Mouse (Mus musculus) neural tube, embryonic 15.5 days (tissue): Measurements from ENCODE around the gene Cdc42bpb. TPM values are rescaled to one million over a fixed set of nuclear protein-coding genes. Genes with fewer than 3 reads are reported as not detected.

Experiments
- ATAC-seq: fragments of 200-750 bp; cut with Nextera tagmentation; 2 replicates; pipeline ENCODE4 v1.8.0; 2017; ENCODE audit warnings: mild to moderate bottlenecking, moderate TSS enrichment, moderate library complexity; ENCODE audit not compliant: low FRiP score
- H3K27ac ChIP-seq: fragments of 300-500 bp; sonication (generic); replicated peaks from 2 replicates; pipeline ENCODE4 v1.5.1; 2015; ENCODE audit warnings: mild to moderate bottlenecking, inconsistent platforms
- H3K27me3 ChIP-seq: fragments of 300-500 bp; sonication (generic); replicated peaks from 2 replicates; pipeline ENCODE4 v1.6.1; 2015; ENCODE audit warnings: inconsistent platforms
- H3K36me3 ChIP-seq: fragments of 300-500 bp; sonication (generic); 2 replicates; pipeline ENCODE4 v1.6.1; 2015; ENCODE audit warnings: inconsistent platforms
- H3K4me1 ChIP-seq: fragments of 300-500 bp; sonication (generic); 2 replicates; pipeline ENCODE4 v1.6.1; 2015; ENCODE audit warnings: inconsistent platforms
- H3K4me2 ChIP-seq: fragments of 300-500 bp; sonication (generic); 2 replicates; pipeline ENCODE4 v1.6.1; 2015; ENCODE audit warnings: inconsistent platforms, mild to moderate bottlenecking, moderate library complexity
- H3K4me3 ChIP-seq: fragments of 300-500 bp; sonication (generic); replicated peaks from 2 replicates; pipeline ENCODE4 v1.5.1; 2015; ENCODE audit warnings: mild to moderate bottlenecking, inconsistent platforms
- H3K9ac ChIP-seq: fragments of 300-500 bp; sonication (generic); replicated peaks from 2 replicates; pipeline ENCODE4 v1.6.1; 2015; ENCODE audit warnings: mild to moderate bottlenecking, inconsistent platforms
- H3K9me3 ChIP-seq: fragments of 300-500 bp; sonication (generic); replicated peaks from 2 replicates; pipeline ENCODE4 v1.6.1; 2016; ENCODE audit warnings: inconsistent platforms
- WGBS: fragments of 180-500 bp; shearing (Covaris S2); methylation state at CpG from one replicate; pipeline ENCODE4 v1.1.7; 2015; ENCODE audit warnings: mixed read lengths; 5-methylcytosine and 5-hydroxymethylcytosine counted together
- polyA plus RNA-seq: library from polyadenylated mRNA; unstranded; fragments of >200 nt; fragmentation: Nextera tagmentation; extraction: Ambion mirVana; gene quantifications from 2 replicates; pipeline ENCODE4 v1.2.1, GENCODE M21; 2015

Cdc42bpb gene
- polyA plus RNA-seq, 1 experiment from 2014 or later, result 30.2 TPM

DNA sequence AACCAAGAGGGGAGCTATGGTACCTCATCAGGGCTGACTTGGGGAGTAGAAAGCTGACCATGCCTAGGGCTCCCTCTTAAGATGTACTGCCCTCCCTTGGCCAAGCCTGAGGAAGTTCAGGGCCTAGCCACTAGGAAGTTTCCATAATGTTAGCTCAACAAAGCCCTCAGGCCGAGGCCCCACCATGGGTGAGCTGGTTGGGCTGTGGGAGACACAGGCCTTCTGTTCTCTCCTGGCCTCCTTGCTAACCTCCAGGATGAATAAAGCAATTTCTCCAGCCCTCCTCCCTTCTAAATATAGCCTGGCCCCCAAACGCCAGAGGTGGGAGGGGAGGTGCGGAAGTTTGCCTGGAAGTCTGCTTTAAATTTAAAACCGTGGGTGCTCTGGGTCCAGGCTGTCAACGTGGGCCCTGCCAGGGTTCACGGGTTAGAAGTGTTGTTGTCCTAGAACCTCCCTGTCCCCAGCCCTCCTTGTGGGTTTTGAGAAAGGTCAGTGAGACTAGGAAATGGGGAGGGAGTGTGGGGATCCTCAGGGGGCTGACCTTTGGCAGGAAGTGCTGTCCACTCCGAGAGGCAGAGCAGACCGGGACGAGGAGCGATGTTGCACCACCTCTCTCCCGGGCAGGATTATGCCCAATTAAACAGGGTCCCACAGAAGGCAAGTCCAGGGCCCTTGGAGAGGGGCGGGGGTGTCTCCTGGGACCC lies 35.2 kb upstream of the Cdc42bpb start:
- peaks cover 13% of the 10 kb centered on the region for H3K27me3 ChIP-seq
- no peak overlapping the region for H3K27ac ChIP-seq
- 22% methylated on average over 12 of the region's 12 CpGs for whole genome bisulfite sequencing
- H3K36me3 ChIP-seq, result no peaks in the 10 kb centered on the region
- peak overlapping the region; percentile 40; the same call in 1 of the 2 replicates for H3K9ac ChIP-seq
- peak overlapping the region; percentile 59 for H3K4me2 ChIP-seq
- ATAC-seq, result no peak
- H3K4me3 ChIP-seq, result peak overlapping the region; percentile 29
- no peaks in the 10 kb centered on the region for H3K9me3 ChIP-seq
- H3K4me1 ChIP-seq, result peaks cover 32% of the 10 kb centered on the region

DNA sequence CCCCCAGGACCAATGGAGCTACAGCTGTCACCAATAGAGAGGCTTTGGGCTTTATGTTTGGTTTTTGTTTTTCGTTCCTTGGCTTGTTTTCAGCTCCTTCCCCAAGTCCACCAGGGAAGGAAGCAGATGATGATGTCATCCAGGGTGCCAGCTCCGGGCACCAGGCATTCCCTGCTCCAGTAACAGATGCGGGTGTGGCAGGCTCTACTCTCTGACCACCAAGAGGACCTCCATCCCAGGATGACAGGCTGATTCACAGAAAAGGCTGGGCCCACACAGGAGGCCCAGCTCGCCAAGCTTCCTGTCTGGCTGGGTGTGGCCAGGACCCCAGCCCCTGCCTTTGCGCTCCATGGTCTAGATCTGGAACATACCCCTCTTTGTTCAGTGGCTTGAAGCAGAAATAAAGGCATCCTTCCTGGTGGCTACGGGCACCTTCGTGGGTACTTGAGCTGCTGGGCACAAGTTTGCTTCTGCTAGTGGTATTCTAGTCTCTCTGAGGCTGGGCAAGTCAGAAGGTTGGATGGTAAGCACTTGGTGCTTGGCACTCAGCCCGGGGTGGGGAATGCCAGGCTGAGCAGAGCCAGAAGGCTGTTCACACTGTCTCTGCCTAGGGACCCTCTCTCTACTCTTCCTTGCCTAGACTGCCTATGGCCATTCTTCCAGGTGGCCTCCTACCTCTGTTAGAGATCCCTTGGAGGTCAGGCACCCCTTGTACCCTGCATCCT lies 34.3 kb upstream of the Cdc42bpb start:
- Histone ChIP-seq H3K36me3 (no peaks in the 10 kb centered on the region), H3K27ac (no peak overlapping the region), H3K4me3 (no peak overlapping the region), H3K27me3 (peaks cover 18% of the 10 kb centered on the region), H3K9ac (no peak overlapping the region), H3K9me3 (no peaks in the 10 kb centered on the region), H3K4me2 (no peak overlapping the region), H3K4me1 (peaks cover 25% of the 10 kb centered on the region)
- ATAC-seq, result no peak
- 83% methylated on average over 8 of the region's 8 CpGs for WGBS

DNA sequence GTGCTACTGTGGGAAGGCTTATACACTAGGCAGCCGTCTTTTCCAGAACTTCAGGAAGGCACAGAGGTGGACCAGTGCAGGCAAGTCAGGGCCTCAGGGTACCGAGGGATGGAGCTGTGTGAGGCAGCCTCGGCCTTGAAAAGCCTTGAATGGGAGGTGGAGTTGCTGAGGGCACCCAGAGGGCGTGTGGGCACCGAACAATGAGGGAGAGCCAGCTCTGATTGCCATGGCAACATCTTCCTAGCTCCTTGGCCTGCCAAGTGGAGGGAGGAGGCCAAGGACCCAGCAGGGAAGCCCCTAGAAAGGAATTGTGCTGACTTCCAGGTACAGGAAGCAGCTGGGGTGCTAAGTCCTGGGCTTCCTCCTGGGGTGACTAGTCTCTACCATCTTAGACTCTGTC lies 32.1 kb upstream of the Cdc42bpb start:
- Histone ChIP-seq H3K4me1 (peaks cover 26% of the 10 kb centered on the region), H3K27me3 (peaks cover 31% of the 10 kb centered on the region), H3K4me3 (no peak overlapping the region), H3K4me2 (no peak overlapping the region), H3K9me3 (no peaks in the 10 kb centered on the region), H3K27ac (no peak overlapping the region), H3K9ac (no peak overlapping the region), H3K36me3 (no peaks in the 10 kb centered on the region)
- 11% methylated on average over 5 of the region's 5 CpGs for WGBS
- ATAC-seq, result peak; percentile 53; the same call in 1 of the 2 replicates

DNA sequence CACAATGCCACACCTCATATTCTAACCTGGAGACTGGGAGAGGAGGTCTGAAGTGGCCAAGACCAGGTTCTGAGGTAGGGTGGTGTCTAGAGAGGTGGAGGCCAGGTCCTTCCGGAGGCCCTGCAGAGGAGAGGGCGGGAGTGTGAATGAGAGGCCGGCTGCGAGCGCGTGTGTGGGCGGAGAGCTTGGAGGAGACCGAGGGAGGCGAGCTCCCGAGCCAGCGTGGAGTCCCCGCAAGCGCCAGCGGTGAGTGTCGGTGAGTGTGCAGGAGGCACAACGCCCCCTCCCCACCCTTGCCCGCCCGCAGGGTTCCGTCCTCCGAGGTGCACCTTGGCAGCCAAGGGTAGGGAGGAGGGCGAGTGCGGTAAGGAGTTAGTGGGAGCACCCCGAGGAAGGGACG lies 29.1 kb upstream of the Cdc42bpb start, which contains the start of gene Lbhd2:
TSS of gene Lbhd2 (plus strand) at position 188 of the 400 bp plus-strand sequence.
- H3K9me3 ChIP-seq, result no peaks in the 10 kb centered on the region
- H3K4me3 ChIP-seq, result peak within 1 kb of the TSS; percentile 24
- 3% methylated on average over 23 of the region's 24 CpGs for WGBS
- no peak within 1 kb of the TSS for H3K27ac ChIP-seq
- peak within 1 kb of the TSS; percentile 12; the same call in 1 of the 2 replicates for H3K9ac ChIP-seq
- ATAC-seq, result no peak
- no peaks in the 10 kb centered on the region for H3K36me3 ChIP-seq
- peak within 1 kb of the TSS; percentile 47 for H3K4me2 ChIP-seq
- H3K27me3 ChIP-seq, result peaks cover 37% of the 10 kb centered on the region
- H3K4me1 ChIP-seq, result peaks cover 23% of the 10 kb centered on the region

DNA sequence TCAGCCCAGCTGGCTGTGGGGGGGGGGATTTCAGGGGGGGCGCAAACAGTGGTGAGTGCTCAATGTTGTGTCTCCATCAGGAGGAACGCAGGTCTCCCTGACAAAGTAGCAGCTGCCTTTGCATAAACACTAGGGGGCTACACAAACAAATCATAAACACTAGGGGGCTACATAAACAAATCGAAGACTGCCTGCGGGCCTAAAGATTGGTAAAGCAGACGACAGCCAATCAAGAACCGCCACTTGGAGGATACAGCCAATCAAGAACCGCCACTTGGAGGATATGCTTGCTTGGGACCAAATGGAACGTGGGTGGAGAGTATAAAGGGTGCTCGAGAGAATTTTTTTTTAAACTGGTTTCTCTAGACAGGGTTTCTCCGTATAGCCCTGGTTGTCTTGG lies 27.4 kb upstream of the Cdc42bpb start:
- Histone ChIP-seq H3K27ac (no peak overlapping the region), H3K4me1 (peaks cover 22% of the 10 kb centered on the region), H3K27me3 (peaks cover 37% of the 10 kb centered on the region), H3K9me3 (no peaks in the 10 kb centered on the region), H3K4me2 (no peak overlapping the region), H3K9ac (no peak overlapping the region), H3K4me3 (no peak overlapping the region), H3K36me3 (no peaks in the 10 kb centered on the region)
- ATAC-seq, result no peak
- 54% methylated on average over 10 of the region's 10 CpGs for WGBS

DNA sequence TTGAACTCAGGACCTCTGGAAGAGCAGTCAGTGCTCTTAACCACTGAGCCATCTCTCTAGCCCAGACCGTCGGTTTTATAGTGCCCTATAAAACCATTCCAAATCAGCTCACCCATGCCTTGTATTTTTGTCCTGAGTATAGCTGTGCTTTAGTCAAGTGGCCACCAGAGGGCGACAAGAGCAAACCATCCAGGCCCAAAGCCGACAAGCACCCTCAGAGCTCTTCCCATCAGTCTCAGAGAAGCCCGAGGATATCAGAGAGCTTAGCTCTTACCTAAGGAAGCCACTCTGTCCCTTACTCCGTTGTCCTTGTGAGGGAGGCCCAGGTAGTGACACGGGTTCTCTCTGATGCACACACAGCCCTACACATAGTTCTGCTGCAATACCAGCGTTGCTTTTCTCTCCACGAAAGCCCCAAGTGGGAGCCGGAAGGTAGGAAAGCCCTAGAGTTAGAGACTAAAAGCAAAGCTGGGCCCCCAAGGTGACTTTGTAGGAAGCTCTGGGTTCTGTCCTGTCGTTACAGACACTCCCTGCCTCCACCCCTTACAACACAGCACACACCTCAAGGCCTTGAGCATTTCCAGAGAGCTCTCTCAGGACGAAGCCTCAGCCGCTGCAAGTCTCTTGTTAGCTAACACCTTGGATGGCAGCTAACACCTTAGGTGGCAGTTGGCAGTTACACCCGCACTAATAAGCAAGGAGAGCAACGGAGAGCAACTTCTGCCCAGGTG lies 24.1 kb upstream of the Cdc42bpb start:
- Histone ChIP-seq H3K36me3 (no peaks in the 10 kb centered on the region), H3K9ac (no peak overlapping the region), H3K4me2 (0 out of 2 replicates have a peak overlapping the region, but pooled peaks have one; percentile 7), H3K4me3 (no peak overlapping the region), H3K4me1 (peaks cover 9% of the 10 kb centered on the region), H3K27ac (no peak overlapping the region), H3K27me3 (peaks cover 22% of the 10 kb centered on the region), H3K9me3 (no peaks in the 10 kb centered on the region)
- WGBS, result 23% methylated on average over 15 of the region's 15 CpGs
- no peak for ATAC-seq

DNA sequence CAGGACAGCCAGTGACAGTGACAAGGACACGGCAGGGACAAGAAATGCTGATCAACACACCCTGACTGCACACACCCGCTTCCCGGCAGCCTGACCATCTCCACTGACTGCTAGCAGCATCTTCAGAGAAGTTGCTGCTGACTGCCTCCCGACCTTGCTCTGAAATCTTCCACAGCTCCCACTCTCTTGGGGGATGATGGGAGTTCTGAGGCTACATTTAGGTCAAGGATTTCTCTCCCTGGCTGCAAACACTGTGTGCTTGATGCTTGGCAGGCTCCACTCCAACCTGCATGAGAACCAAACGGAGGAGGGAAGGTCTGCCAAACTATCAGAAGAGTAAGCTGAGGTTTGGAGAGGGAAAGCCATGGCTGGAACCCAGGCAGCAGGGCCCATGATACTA lies 19.5 kb upstream of the Cdc42bpb start:
- Histone ChIP-seq H3K4me3 (no peak overlapping the region), H3K27me3 (peaks cover 8% of the 10 kb centered on the region; the same call in 1 of the 2 replicates), H3K9me3 (no peaks in the 10 kb centered on the region), H3K4me2 (no peak overlapping the region), H3K4me1 (peaks cover 5% of the 10 kb centered on the region), H3K27ac (no peak overlapping the region), H3K9ac (no peak overlapping the region), H3K36me3 (no peaks in the 10 kb centered on the region)
- no peak for ATAC-seq
- WGBS, result 74% methylated on average over 5 of the region's 5 CpGs

DNA sequence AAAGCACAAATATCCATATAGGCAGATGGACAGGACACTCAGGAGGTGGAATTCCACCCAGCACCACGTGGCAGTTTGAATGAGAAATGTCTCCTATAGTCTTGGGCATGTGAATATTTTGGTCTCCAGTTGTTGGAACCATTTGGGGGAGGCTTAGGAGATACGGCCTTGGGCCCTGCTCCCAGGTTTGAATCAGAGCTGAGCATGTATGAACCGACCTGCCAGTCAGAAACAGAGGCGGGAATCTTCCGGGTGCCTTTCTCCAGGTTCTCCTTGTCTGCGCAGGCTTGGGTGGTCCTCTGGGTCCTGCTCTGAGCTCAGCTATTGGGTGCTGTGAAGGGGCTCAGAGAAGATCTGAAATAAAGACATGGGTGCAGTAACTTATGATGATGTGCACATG lies 16.5 kb upstream of the Cdc42bpb start:
- Histone ChIP-seq H3K27ac (no peak overlapping the region), H3K4me3 (no peak overlapping the region), H3K4me1 (no peaks in the 10 kb centered on the region), H3K4me2 (no peak overlapping the region), H3K36me3 (no peaks in the 10 kb centered on the region), H3K27me3 (peaks cover 5% of the 10 kb centered on the region; the same call in 1 of the 2 replicates), H3K9me3 (no peaks in the 10 kb centered on the region), H3K9ac (no peak overlapping the region)
- WGBS, result 88% methylated on average over 6 of the region's 6 CpGs
- no peak for ATAC-seq

DNA sequence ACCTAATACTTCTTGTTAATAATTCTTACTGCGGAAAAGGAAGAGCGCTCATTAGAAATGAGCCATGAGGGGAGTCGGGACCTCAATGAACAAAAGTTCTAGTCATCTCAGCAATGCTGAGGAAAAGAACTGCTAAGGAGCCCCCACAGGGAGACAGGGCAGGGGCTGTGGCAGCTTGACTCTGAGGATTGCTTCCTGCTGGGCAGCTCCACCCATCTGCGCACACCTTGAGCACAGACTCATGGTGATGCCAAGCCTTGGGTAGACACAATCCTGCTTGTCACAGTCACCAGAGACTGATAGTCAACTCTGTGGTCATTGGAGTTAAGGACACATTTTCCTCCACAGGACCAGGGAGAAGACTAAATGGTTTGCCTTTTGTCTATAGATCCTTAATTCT lies 9.6 kb upstream of the Cdc42bpb start:
- WGBS, result 92% methylated on average over 4 of the region's 4 CpGs
- Histone ChIP-seq H3K4me1 (no peaks in the 10 kb centered on the region), H3K9ac (no peak overlapping the region), H3K27me3 (no peaks in the 10 kb centered on the region), H3K36me3 (no peaks in the 10 kb centered on the region), H3K27ac (no peak overlapping the region), H3K9me3 (no peaks in the 10 kb centered on the region), H3K4me2 (no peak overlapping the region), H3K4me3 (no peak overlapping the region)
- ATAC-seq, result no peak

DNA sequence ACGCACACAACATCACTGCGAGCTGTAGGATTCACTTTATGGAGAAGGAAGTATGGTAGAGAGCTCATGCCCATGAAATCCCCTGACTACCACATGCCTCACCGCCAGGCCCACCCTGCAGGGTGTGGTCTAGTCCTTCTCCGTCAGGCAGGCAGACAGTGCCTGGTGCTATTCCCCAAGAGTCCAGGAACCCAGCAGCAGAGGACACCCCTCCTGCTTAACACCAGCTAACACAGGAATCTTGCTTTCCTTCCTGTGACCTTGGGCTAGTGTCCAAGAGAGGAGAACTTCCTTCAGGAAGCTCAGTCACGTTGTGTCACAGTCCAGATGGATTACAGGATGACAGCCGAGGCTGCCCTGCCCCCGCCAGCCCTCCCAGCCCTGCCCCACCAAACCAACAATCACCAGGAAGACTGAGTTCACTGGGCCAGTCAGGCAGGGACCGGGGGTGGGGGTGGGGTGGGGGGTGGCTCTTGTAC lies 9.2 kb upstream of the Cdc42bpb start:
- Histone ChIP-seq H3K4me3 (no peak overlapping the region), H3K4me2 (no peak overlapping the region), H3K9me3 (no peaks in the 10 kb centered on the region), H3K36me3 (no peaks in the 10 kb centered on the region), H3K4me1 (no peaks in the 10 kb centered on the region), H3K27ac (0 out of 2 replicates have a peak overlapping the region, but pooled peaks have one; percentile 13), H3K9ac (no peak overlapping the region), H3K27me3 (no peaks in the 10 kb centered on the region)
- no peak for ATAC-seq
- WGBS, result 67% methylated on average over 8 of the region's 8 CpGs

DNA sequence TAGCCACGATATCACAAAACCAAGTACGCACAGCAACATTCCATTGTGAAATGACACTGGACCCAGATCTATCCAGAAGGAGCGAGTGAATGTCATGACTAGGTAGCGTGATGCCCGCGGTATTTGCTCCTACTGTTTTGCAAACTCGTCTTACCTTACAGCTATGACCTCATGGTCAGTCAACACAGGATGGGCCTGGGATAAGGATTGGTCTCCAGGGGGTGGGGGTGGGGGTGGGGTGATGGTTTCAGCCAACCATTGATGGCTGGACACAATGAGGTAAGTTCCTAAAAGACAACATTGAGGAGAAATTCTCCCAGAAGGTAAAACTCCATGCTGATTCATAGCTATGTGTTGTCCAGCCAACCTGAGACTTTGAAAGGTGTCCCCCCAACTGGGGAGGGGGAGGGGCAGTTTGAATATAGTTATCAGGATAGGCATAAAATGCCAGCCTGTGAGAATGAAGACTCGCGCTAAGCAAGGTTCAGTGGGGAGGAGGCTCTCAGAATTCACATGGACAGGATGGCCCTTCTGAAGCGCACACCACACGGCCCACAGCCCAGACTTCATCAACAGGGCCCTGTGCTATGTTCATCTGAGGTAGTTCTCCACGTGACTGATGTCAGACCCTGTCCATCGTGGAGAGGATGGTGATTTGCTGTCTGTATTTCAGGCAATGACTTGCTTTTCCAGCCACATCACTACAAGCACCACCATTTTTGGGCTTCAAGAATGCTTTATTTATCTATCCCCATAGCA lies 8.5 kb upstream of the Cdc42bpb start:
- Histone ChIP-seq H3K27ac (0 out of 2 replicates have a peak overlapping the region, but pooled peaks have one; percentile 13), H3K9me3 (no peaks in the 10 kb centered on the region), H3K4me1 (no peaks in the 10 kb centered on the region), H3K4me2 (no peak overlapping the region), H3K9ac (no peak overlapping the region), H3K27me3 (no peaks in the 10 kb centered on the region), H3K4me3 (no peak overlapping the region), H3K36me3 (no peaks in the 10 kb centered on the region)
- 88% methylated on average over 13 of the region's 13 CpGs for WGBS
- no peak for ATAC-seq
